Mouse (Mus musculus) stomach, embryonic 15.5 days (tissue): ENCODE data around the gene Rnps1. TPM values are rescaled to one million over a fixed set of nuclear protein-coding genes. Genes with fewer than 3 reads are reported as not detected.

Experiments used
- ATAC-seq: fragments of 200-750 bp; cut with Nextera tagmentation; 2 replicates; pipeline ENCODE4 v1.8.0; 2017; ENCODE audit warnings: low read depth, moderate number of reproducible peaks, moderate TSS enrichment; ENCODE audit not compliant: insufficient read depth, low FRiP score
- H3K27ac ChIP-seq: fragments of 300-500 bp; sonication (generic); 2 replicates; pipeline ENCODE4 v1.5.1; 2015; ENCODE audit warnings: mild to moderate bottlenecking, inconsistent platforms
- H3K27me3 ChIP-seq: fragments of 300-500 bp; sonication (generic); replicated peaks from 2 replicates; pipeline ENCODE4 v1.6.1; 2015; ENCODE audit warnings: inconsistent platforms
- H3K36me3 ChIP-seq: fragments of 300-500 bp; sonication (generic); 2 replicates; pipeline ENCODE4 v1.6.1; 2015; ENCODE audit warnings: inconsistent platforms
- H3K4me1 ChIP-seq: fragments of 300-500 bp; sonication (generic); 2 replicates; pipeline ENCODE4 v1.6.1; 2015; ENCODE audit warnings: inconsistent platforms
- H3K4me2 ChIP-seq: fragments of 300-500 bp; sonication (generic); 2 replicates; pipeline ENCODE4 v1.6.1; 2015; ENCODE audit warnings: mild to moderate bottlenecking, inconsistent platforms
- H3K4me3 ChIP-seq: fragments of 300-500 bp; sonication (generic); replicated peaks from 2 replicates; pipeline ENCODE4 v1.5.1; 2015; ENCODE audit warnings: inconsistent platforms
- H3K9ac ChIP-seq: fragments of 300-500 bp; sonication (generic); 2 replicates; pipeline ENCODE4 v1.6.1; 2015; ENCODE audit warnings: inconsistent platforms
- H3K9me3 ChIP-seq: fragments of 300-500 bp; sonication (generic); 2 replicates; pipeline ENCODE4 v1.6.1; 2016; ENCODE audit warnings: inconsistent platforms
- WGBS: fragments of 180-500 bp; shearing (Covaris S2); methylation state at CpG from one replicate; pipeline ENCODE4 v1.1.7; 2015; 5-methylcytosine and 5-hydroxymethylcytosine counted together
- polyA plus RNA-seq: library from polyadenylated mRNA; unstranded; fragments of >200 nt; fragmentation: Nextera tagmentation; extraction: Ambion mirVana; gene quantifications from 2 replicates; pipeline ENCODE4 v1.2.1, GENCODE M21; 2015

Rnps1 gene
- 230 and 250 TPM in 2 replicates for polyA plus RNA-seq

- Histone ChIP-seq H3K27ac (peak within 1 kb of the TSS; percentile 95), H3K9me3 (no peaks in the 10 kb centered on the region), H3K27me3 (no peaks in the 10 kb centered on the region), H3K4me3 (peak within 1 kb of the TSS; percentile 79), H3K4me2 (peak within 1 kb of the TSS; percentile 70), H3K9ac (peak within 1 kb of the TSS; percentile 71), H3K4me1 (peaks cover 17% of the 10 kb centered on the region), H3K36me3 (peaks cover 16% of the 10 kb centered on the region)
- under 1% methylated on average over 63 of the region's 64 CpGs for WGBS
- peak; percentile 90 for ATAC-seq
Observed at GRCm38 (mm10) chr17:24414230-24414976, at the start of gene Rnps1. Rnps1 (plus strand) TSS chr17:24414565.

- no peak for ATAC-seq
- H3K27ac ChIP-seq = no peak overlapping the region
- no peaks in the 10 kb centered on the region for H3K9me3 ChIP-seq
- no peaks in the 10 kb centered on the region for H3K27me3 ChIP-seq
- WGBS = 67% methylated on average over 13 of the region's 13 CpGs
- no peaks in the 10 kb centered on the region for H3K36me3 ChIP-seq
- no peak overlapping the region for H3K4me2 ChIP-seq
- 0 out of 2 replicates have a peak, but pooled peaks cover 6% of the 10 kb centered on the region for H3K4me1 ChIP-seq
- H3K4me3 ChIP-seq = no peak overlapping the region
- H3K9ac ChIP-seq = no peak overlapping the region
Observed at GRCm38 (mm10) chr17:24365863-24366262, 48.5 kb upstream of the Rnps1 start.

- H3K4me1 ChIP-seq = no peaks in the 10 kb centered on the region
- ATAC-seq = no peak
- peaks cover 7% of the 10 kb centered on the region; the same call in 1 of the 2 replicates for H3K36me3 ChIP-seq
- no peak overlapping the region for H3K27ac ChIP-seq
- WGBS = 73% methylated on average over 4 of the region's 5 CpGs
- H3K27me3 ChIP-seq = no peaks in the 10 kb centered on the region
- H3K4me3 ChIP-seq = no peak overlapping the region
- no peak overlapping the region for H3K4me2 ChIP-seq
- no peaks in the 10 kb centered on the region for H3K9me3 ChIP-seq
- H3K9ac ChIP-seq = no peak overlapping the region
Observed at GRCm38 (mm10) chr17:24375094-24375712, 39.2 kb upstream of the Rnps1 start.

GRCm38 (mm10) chr17:24375886-24376285 is 38.5 kb upstream of the Rnps1 start:
- WGBS = 86% methylated on average over 6 of the region's 6 CpGs
- H3K4me3 ChIP-seq = no peak overlapping the region
- H3K27me3 ChIP-seq = no peaks in the 10 kb centered on the region
- no peak for ATAC-seq
- H3K9ac ChIP-seq = no peak overlapping the region
- no peak overlapping the region for H3K27ac ChIP-seq
- H3K4me2 ChIP-seq = no peak overlapping the region
- no peaks in the 10 kb centered on the region for H3K4me1 ChIP-seq
- peaks cover 7% of the 10 kb centered on the region; the same call in 1 of the 2 replicates for H3K36me3 ChIP-seq
- H3K9me3 ChIP-seq = no peaks in the 10 kb centered on the region

GRCm38 (mm10) chr17:24378496-24378895 is 35.9 kb upstream of the Rnps1 start:
- Histone ChIP-seq H3K36me3 (peaks cover 12% of the 10 kb centered on the region; the same call in 1 of the 2 replicates), H3K27ac (no peak overlapping the region), H3K4me1 (no peaks in the 10 kb centered on the region), H3K27me3 (no peaks in the 10 kb centered on the region), H3K4me3 (no peak overlapping the region), H3K4me2 (no peak overlapping the region), H3K9me3 (no peaks in the 10 kb centered on the region), H3K9ac (no peak overlapping the region)
- 76% methylated on average over 2 of the region's 2 CpGs for WGBS
- no peak for ATAC-seq

GRCm38 (mm10) chr17:24383789-24384188 is 30.6 kb upstream of the Rnps1 start:
- H3K36me3 ChIP-seq = 0 out of 2 replicates have a peak, but pooled peaks cover 14% of the 10 kb centered on the region
- no peak overlapping the region for H3K4me3 ChIP-seq
- H3K9me3 ChIP-seq = no peaks in the 10 kb centered on the region
- H3K27ac ChIP-seq = no peak overlapping the region
- WGBS = 82% methylated on average over 8 of the region's 8 CpGs
- H3K27me3 ChIP-seq = no peaks in the 10 kb centered on the region
- H3K9ac ChIP-seq = no peak overlapping the region
- ATAC-seq = no peak
- no peak overlapping the region for H3K4me2 ChIP-seq
- H3K4me1 ChIP-seq = no peaks in the 10 kb centered on the region

- Histone ChIP-seq H3K4me3 (no peak overlapping the region), H3K27me3 (no peaks in the 10 kb centered on the region), H3K27ac (no peak overlapping the region), H3K36me3 (0 out of 2 replicates have a peak, but pooled peaks cover 9% of the 10 kb centered on the region), H3K4me1 (no peaks in the 10 kb centered on the region; the same call in 1 of the 2 replicates), H3K9me3 (no peaks in the 10 kb centered on the region), H3K9ac (no peak overlapping the region), H3K4me2 (no peak overlapping the region)
- 76% methylated on average over 5 of the region's 5 CpGs for WGBS
- no peak for ATAC-seq
Observed at GRCm38 (mm10) chr17:24388711-24389110, 25.7 kb upstream of the Rnps1 start.

GRCm38 (mm10) chr17:24389865-24390264 is 24.5 kb upstream of the Rnps1 start:
- H3K27ac ChIP-seq = no peak overlapping the region
- no peak for ATAC-seq
- no peak overlapping the region for H3K4me2 ChIP-seq
- H3K9ac ChIP-seq = no peak overlapping the region
- 6% methylated on average over 2 of the region's 2 CpGs for WGBS
- no peak overlapping the region for H3K4me3 ChIP-seq
- H3K4me1 ChIP-seq = no peaks in the 10 kb centered on the region; the same call in 1 of the 2 replicates
- 0 out of 2 replicates have a peak, but pooled peaks cover 9% of the 10 kb centered on the region for H3K36me3 ChIP-seq
- H3K9me3 ChIP-seq = no peaks in the 10 kb centered on the region
- H3K27me3 ChIP-seq = no peaks in the 10 kb centered on the region

- Histone ChIP-seq H3K4me2 (no peak overlapping the region), H3K9me3 (no peaks in the 10 kb centered on the region), H3K27me3 (no peaks in the 10 kb centered on the region), H3K9ac (no peak overlapping the region), H3K27ac (no peak overlapping the region), H3K36me3 (0 out of 2 replicates have a peak, but pooled peaks cover 5% of the 10 kb centered on the region), H3K4me3 (no peak overlapping the region), H3K4me1 (no peaks in the 10 kb centered on the region; the same call in 1 of the 2 replicates)
- no peak for ATAC-seq
- WGBS = 62% methylated on average over 8 of the region's 8 CpGs
Observed at GRCm38 (mm10) chr17:24391149-24391548, 23.2 kb upstream of the Rnps1 start.

- Histone ChIP-seq H3K36me3 (no peaks in the 10 kb centered on the region), H3K27me3 (no peaks in the 10 kb centered on the region), H3K27ac (peak overlapping the region; percentile 55), H3K4me3 (no peak overlapping the region), H3K9me3 (no peaks in the 10 kb centered on the region), H3K4me2 (no peak overlapping the region), H3K9ac (no peak overlapping the region), H3K4me1 (no peaks in the 10 kb centered on the region; the same call in 1 of the 2 replicates)
- 27% methylated on average over 4 of the region's 4 CpGs for WGBS
- peak; percentile 84 for ATAC-seq
Observed at GRCm38 (mm10) chr17:24393527-24393926, 20.8 kb upstream of the Rnps1 start.

- 86% methylated on average over 7 of the region's 7 CpGs for WGBS
- no peak overlapping the region for H3K27ac ChIP-seq
- no peak overlapping the region for H3K4me3 ChIP-seq
- H3K9ac ChIP-seq = no peak overlapping the region
- no peaks in the 10 kb centered on the region for H3K9me3 ChIP-seq
- no peak for ATAC-seq
- no peaks in the 10 kb centered on the region; the same call in 1 of the 2 replicates for H3K4me1 ChIP-seq
- H3K27me3 ChIP-seq = no peaks in the 10 kb centered on the region
- no peaks in the 10 kb centered on the region for H3K36me3 ChIP-seq
- no peak overlapping the region for H3K4me2 ChIP-seq
Observed at GRCm38 (mm10) chr17:24394456-24394855, 19.9 kb upstream of the Rnps1 start.

- Histone ChIP-seq H3K27me3 (no peaks in the 10 kb centered on the region), H3K27ac (no peak overlapping the region), H3K4me3 (no peak overlapping the region), H3K9ac (no peak overlapping the region), H3K9me3 (no peaks in the 10 kb centered on the region), H3K4me2 (no peak overlapping the region), H3K36me3 (peaks cover 6% of the 10 kb centered on the region; the same call in 1 of the 2 replicates), H3K4me1 (no peaks in the 10 kb centered on the region)
- peak; percentile 63; the same call in 1 of the 2 replicates for ATAC-seq
- WGBS = 75% methylated on average over 3 of the region's 3 CpGs
Observed at GRCm38 (mm10) chr17:24402371-24402770, 12.0 kb upstream of the Rnps1 start.
